Mouse (Mus musculus): ENCODE measurements at regions not wholly inside any gene's neighbourhood (a gene's known extent, or its start where the extent isn't known, plus 50 kb on each side); places are given as distances from the start of the nearest gene placed in this dataset.
A peak's percentile ranks its signal among the peaks of the same experiment; 100 is the strongest.
"Not testable (repeated sequence)": the region's sequence is repeated elsewhere in the genome, so short reads cannot be mapped to it uniquely, and the experiment has no call there.

GRCm38 (mm10) chr5:64694606-64695005 is 108.6 kb upstream of the Klf3 start:
- DNase-seq (ENCODE audit: low read depth, low spot score) = no peak

GRCm38 (mm10) chr5:64696099-64696498 is 107.1 kb upstream of the Klf3 start:
- no peak for DNase-seq (ENCODE audit: low read depth, low spot score)

GRCm38 (mm10) chr5:64697466-64697865 is 105.7 kb upstream of the Klf3 start:
- DNase-seq (ENCODE audit: low read depth, low spot score) = no peak

GRCm38 (mm10) chr5:64698458-64699116 is 104.6 kb upstream of the Klf3 start:
- DNase-seq (ENCODE audit: low read depth, low spot score) = no peak

GRCm38 (mm10) chr5:64700030-64700429 is 103.2 kb upstream of the Klf3 start:
- no peak for DNase-seq (ENCODE audit: low read depth, low spot score)

GRCm38 (mm10) chr5:64701219-64701779 is 101.9 kb upstream of the Klf3 start:
- no peak for DNase-seq (ENCODE audit: low read depth, low spot score)

- DNase-seq (ENCODE audit: low read depth, low spot score) = peak; percentile 12
Observed at GRCm38 (mm10) chr5:64701780-64702231, 101.4 kb upstream of the Klf3 start.

- not testable (repeated sequence) for DNase-seq (ENCODE audit: low read depth, low spot score)
Observed at GRCm38 (mm10) chr5:64702404-64702803, 100.8 kb upstream of the Klf3 start.

- DNase-seq (ENCODE audit: low read depth, low spot score) = peak; percentile 54
Observed at GRCm38 (mm10) chr5:64703091-64703872, 99.9 kb upstream of the Klf3 start.

GRCm38 (mm10) chr5:64704144-64704543 is 99.0 kb upstream of the Klf3 start:
- no peak for DNase-seq (ENCODE audit: low read depth, low spot score)

GRCm38 (mm10) chr5:64706586-64706985 is 96.6 kb upstream of the Klf3 start:
- DNase-seq (ENCODE audit: low read depth, low spot score) = no peak

- peak; percentile 30 for DNase-seq (ENCODE audit: low read depth, low spot score)
Observed at GRCm38 (mm10) chr5:64709146-64709545, 94.0 kb upstream of the Klf3 start.

GRCm38 (mm10) chr5:64710236-64710635 is 93.0 kb upstream of the Klf3 start:
- no peak for DNase-seq (ENCODE audit: low read depth, low spot score)

- no peak for DNase-seq (ENCODE audit: low read depth, low spot score)
Observed at GRCm38 (mm10) chr5:64710968-64711367, 92.2 kb upstream of the Klf3 start.

GRCm38 (mm10) chr5:64714221-64714653 is 89.0 kb upstream of the Klf3 start:
- peak; percentile 54 for DNase-seq (ENCODE audit: low read depth, low spot score)

- no peak for DNase-seq (ENCODE audit: low read depth, low spot score)
Observed at GRCm38 (mm10) chr5:64714710-64715109, 88.5 kb upstream of the Klf3 start.

GRCm38 (mm10) chr5:64716551-64716950 is 86.6 kb upstream of the Klf3 start:
- DNase-seq (ENCODE audit: low read depth, low spot score) = no peak

GRCm38 (mm10) chr5:64722211-64722610 is 81.0 kb upstream of the Klf3 start:
- no peak for DNase-seq (ENCODE audit: low read depth, low spot score)

GRCm38 (mm10) chr5:64727847-64728246 is 75.3 kb upstream of the Klf3 start:
- peak; percentile 6 for DNase-seq (ENCODE audit: low read depth, low spot score)

GRCm38 (mm10) chr5:64732356-64732755 is 70.8 kb upstream of the Klf3 start:
- DNase-seq (ENCODE audit: low read depth, low spot score) = no peak

GRCm38 (mm10) chr5:64736985-64737384 is 66.2 kb upstream of the Klf3 start:
- DNase-seq (ENCODE audit: low read depth, low spot score) = no peak

- peak; percentile 23 for DNase-seq (ENCODE audit: low read depth, low spot score)
Observed at GRCm38 (mm10) chr5:64738096-64738780, 65.0 kb upstream of the Klf3 start.

All from mesoderm, embryonic 11.5 days (tissue).